Mouse (Mus musculus): ENCODE measurements around the gene Nufip2. TPM values are rescaled to one million over a fixed set of nuclear protein-coding genes. Genes with fewer than 3 reads are reported as not detected.
"Not testable (repeated sequence)": the region's sequence is repeated elsewhere in the genome, so short reads cannot be mapped to it uniquely, and the experiment has no call there.

The Nufip2 gene
- total and polyA plus RNA-seq, 3 experiments, result 24.7 to 56.1 (median 50.5) TPM

DNA sequence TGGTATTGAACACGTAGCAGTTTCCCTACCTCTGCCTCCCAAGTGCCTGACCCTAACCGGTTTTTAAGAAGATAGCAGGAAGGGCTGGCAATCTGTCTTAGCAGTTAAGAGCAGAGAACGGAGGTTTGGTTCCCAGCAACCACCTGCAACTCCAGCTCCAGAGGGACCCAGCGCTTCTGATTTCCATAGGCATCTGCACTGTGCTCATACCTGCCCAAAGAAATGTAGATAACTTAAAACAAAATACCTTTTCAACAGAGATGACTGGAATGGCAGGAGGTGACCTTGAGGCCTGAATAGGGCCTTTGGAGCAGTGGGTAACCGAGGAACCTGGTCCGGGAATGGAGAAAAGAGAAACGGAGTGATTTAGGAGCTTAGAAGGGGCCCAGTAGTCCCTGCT, 52.6 kb downstream of the Nufip2 start:
- no peak overlapping the region for H3K27ac ChIP-seq (ENCODE audit: control insufficient read depth, low read depth, low read length)
- H3K27me3 ChIP-seq (ENCODE audit: control insufficient read depth in 1 of 2, insufficient read depth in 2 of 2, low read length in 2 of 2), result peaks cover 1 to 2% of the 10 kb centered on the region in 2 experiments; a peak in 2 of 4 replicates
- no peak overlapping the region for H3K9ac ChIP-seq (ENCODE audit: control insufficient read depth, low read depth, low read length, poor library complexity, severe bottlenecking)
- no peak for DNase-seq (ENCODE audit: low read depth, low spot score)
- H3K4me3 ChIP-seq (ENCODE audit: control insufficient read depth in 1 of 2, insufficient read depth in 1 of 2, low read depth in 2 of 2, low read length in 2 of 2), result no peak overlapping the region
- no peaks in the 10 kb centered on the region for H3K79me2 ChIP-seq (ENCODE audit: control insufficient read depth, insufficient read depth, low read length, poor library complexity)
- H3K4me1 ChIP-seq (ENCODE audit: control insufficient read depth in 1 of 2, insufficient read depth in 2 of 2, low read length in 2 of 2), result no peaks in the 10 kb centered on the region
- TF ChIP-seq RAD21 (IDR thresholded peaks at IDR 0.05; ENCODE audit: low read depth, low read length) (no peak), USF2 (IDR thresholded peaks at IDR 0.05; ENCODE audit: borderline replicate concordance in 1 of 2, insufficient read depth in 1 of 2, low read depth in 1 of 2, low read length in 2 of 2) (no peak), CTCF (IDR thresholded peaks at IDR 0.05 in 2 of 3, conservative IDR thresholded peaks at IDR 0.05 in 1 of 3; ENCODE audit: control insufficient read depth in 1 of 3, insufficient read depth in 1 of 3, low read depth in 2 of 3, low read length in 3 of 3, poor library complexity in 1 of 3, severe bottlenecking in 1 of 3) (no peak), CHD2 (IDR thresholded peaks at IDR 0.05; ENCODE audit: low read length) (no peak), MYB (IDR thresholded peaks at IDR 0.05; ENCODE audit: low read depth, low read length) (no peak), MYC (IDR thresholded peaks at IDR 0.05; ENCODE audit: low read depth, low read length) (no peak)
- no peaks in the 10 kb centered on the region for H3K9me3 ChIP-seq (replicated peaks; ENCODE audit: insufficient read depth, low read length)
- no peaks in the 10 kb centered on the region for H3K36me3 ChIP-seq (ENCODE audit: control insufficient read depth in 1 of 2, insufficient read depth in 2 of 2, low read length in 2 of 2)

DNA sequence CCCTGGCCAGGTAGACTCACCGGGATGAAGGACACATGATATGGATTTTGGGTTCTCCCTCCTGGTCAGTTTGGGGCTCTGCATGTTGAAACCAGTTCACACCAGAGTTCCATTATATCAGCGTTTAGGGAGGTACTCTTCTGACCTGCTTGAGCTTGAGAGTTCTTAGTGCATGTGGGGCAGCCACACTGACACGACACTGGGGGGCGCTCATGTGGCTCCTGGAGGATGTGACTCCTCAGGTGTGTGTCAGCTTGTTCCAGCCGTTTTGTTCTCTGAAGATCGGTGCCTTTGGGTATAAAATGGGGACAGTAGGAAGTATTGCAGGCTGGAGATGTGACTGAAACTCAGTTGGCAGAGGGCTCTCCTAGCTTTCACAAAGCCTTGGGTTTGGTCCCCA, 58.0 kb downstream of the Nufip2 start:
- no peaks in the 10 kb centered on the region for H3K9me3 ChIP-seq (replicated peaks; ENCODE audit: insufficient read depth, low read length)
- 0 out of 4 replicates have a peak, but pooled peaks cover 0 to 7% of the 10 kb centered on the region in 2 experiments for H3K4me1 ChIP-seq (ENCODE audit: control insufficient read depth in 1 of 2, insufficient read depth in 2 of 2, low read length in 2 of 2)
- H3K27me3 ChIP-seq (ENCODE audit: control insufficient read depth in 1 of 2, insufficient read depth in 2 of 2, low read length in 2 of 2), result no peaks in the 10 kb centered on the region; a peak in 1 of 4 replicates
- H3K79me2 ChIP-seq (ENCODE audit: control insufficient read depth, insufficient read depth, low read length, poor library complexity), result no peaks in the 10 kb centered on the region
- no peak overlapping the region for H3K4me3 ChIP-seq (ENCODE audit: control insufficient read depth in 1 of 2, insufficient read depth in 1 of 2, low read depth in 2 of 2, low read length in 2 of 2)
- peak; percentile 49 for DNase-seq (ENCODE audit: low read depth, low spot score)
- TF ChIP-seq EP300 (IDR thresholded peaks at IDR 0.05; ENCODE audit: low read depth in 1 of 2, low read length in 2 of 2) (no peak), E2F4 (IDR thresholded peaks at IDR 0.05; ENCODE audit: borderline replicate concordance, low read depth, low read length) (no peak), SMC3 (IDR thresholded peaks at IDR 0.05; ENCODE audit: low read depth, low read length) (peak; percentile 79), ZC3H11A (IDR thresholded peaks at IDR 0.05; ENCODE audit: low read depth, low read length) (peak; percentile 43), CTCF (IDR thresholded peaks at IDR 0.05 in 2 of 3, conservative IDR thresholded peaks at IDR 0.05 in 1 of 3; ENCODE audit: control insufficient read depth in 1 of 3, insufficient read depth in 1 of 3, low read depth in 2 of 3, low read length in 3 of 3, poor library complexity in 1 of 3, severe bottlenecking in 1 of 3) (peak; percentile 66 to 81 (median 80)), RAD21 (IDR thresholded peaks at IDR 0.05; ENCODE audit: low read depth, low read length) (peak; percentile 53), MYB (IDR thresholded peaks at IDR 0.05; ENCODE audit: low read depth, low read length) (no peak), BHLHE40 (IDR thresholded peaks at IDR 0.05; ENCODE audit: borderline replicate concordance, low read depth, low read length) (no peak), TAL1 (IDR thresholded peaks at IDR 0.05; ENCODE audit: low read length) (no peak)
- H3K9ac ChIP-seq (ENCODE audit: control insufficient read depth, low read depth, low read length, poor library complexity, severe bottlenecking), result no peak overlapping the region
- no peaks in the 10 kb centered on the region for H3K36me3 ChIP-seq (ENCODE audit: control insufficient read depth in 1 of 2, insufficient read depth in 2 of 2, low read length in 2 of 2)
- H3K27ac ChIP-seq (ENCODE audit: control insufficient read depth, low read depth, low read length), result no peak overlapping the region

DNA sequence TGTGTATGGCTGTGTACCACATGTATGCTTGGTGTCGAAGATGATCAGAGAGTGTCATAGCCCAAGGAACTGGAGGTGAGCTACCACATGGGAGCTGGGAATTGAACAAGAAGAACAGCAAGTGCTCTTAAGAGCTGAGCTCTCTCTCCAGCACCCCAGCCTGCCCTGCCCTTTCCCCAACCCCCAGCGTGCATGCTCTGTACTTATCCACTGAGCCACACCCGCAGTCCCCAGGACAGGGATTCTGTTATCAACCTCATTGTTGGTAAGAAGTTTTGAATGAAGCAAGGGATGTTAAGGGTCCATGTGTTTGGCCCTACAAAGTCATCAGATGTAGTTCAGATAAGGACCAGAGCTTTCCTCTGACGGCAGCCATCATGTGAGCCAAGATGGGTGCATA, 60.7 kb downstream of the Nufip2 start:
- H3K27ac ChIP-seq (ENCODE audit: control insufficient read depth, low read depth, low read length), result no peak overlapping the region
- H3K9me3 ChIP-seq (replicated peaks; ENCODE audit: insufficient read depth, low read length), result no peaks in the 10 kb centered on the region
- H3K9ac ChIP-seq (ENCODE audit: control insufficient read depth, low read depth, low read length, poor library complexity, severe bottlenecking), result no peak overlapping the region
- no peaks in the 10 kb centered on the region for H3K36me3 ChIP-seq (ENCODE audit: control insufficient read depth in 1 of 2, insufficient read depth in 2 of 2, low read length in 2 of 2)
- no peaks in the 10 kb centered on the region for H3K79me2 ChIP-seq (ENCODE audit: control insufficient read depth, insufficient read depth, low read length, poor library complexity)
- H3K4me3 ChIP-seq (ENCODE audit: control insufficient read depth in 1 of 2, insufficient read depth in 1 of 2, low read depth in 2 of 2, low read length in 2 of 2), result no peak overlapping the region
- 0 out of 4 replicates have a peak, but pooled peaks cover 0 to 7% of the 10 kb centered on the region in 2 experiments for H3K4me1 ChIP-seq (ENCODE audit: control insufficient read depth in 1 of 2, insufficient read depth in 2 of 2, low read length in 2 of 2)
- TF ChIP-seq TBP (IDR thresholded peaks at IDR 0.05; ENCODE audit: low read depth, low read length) (no peak), POLR2AphosphoS2 (IDR thresholded peaks at IDR 0.05; ENCODE audit: low read length) (no peak), SMC3 (IDR thresholded peaks at IDR 0.05; ENCODE audit: low read depth, low read length) (no peak), TCF12 (IDR thresholded peaks at IDR 0.05; ENCODE audit: low read depth, low read length) (no peak), MAZ (IDR thresholded peaks at IDR 0.05; ENCODE audit: low read depth, low read length) (no peak), RCOR1 (IDR thresholded peaks at IDR 0.05; ENCODE audit: low read depth, low read length) (no peak), UBTF (IDR thresholded peaks at IDR 0.05; ENCODE audit: borderline replicate concordance, insufficient read depth, low read depth, low read length) (no peak), NELFE (IDR thresholded peaks at IDR 0.05; ENCODE audit: low read depth, low read length) (no peak), ZNF384 (IDR thresholded peaks at IDR 0.05; ENCODE audit: low read depth, low read length) (no peak), TAL1 (IDR thresholded peaks at IDR 0.05; ENCODE audit: low read length) (no peak)
- DNase-seq (ENCODE audit: low read depth, low spot score), result peak; percentile 52
- H3K27me3 ChIP-seq (ENCODE audit: control insufficient read depth in 1 of 2, insufficient read depth in 2 of 2, low read length in 2 of 2), result 0 out of 4 replicates have a peak, but pooled peaks cover 0 to 2% of the 10 kb centered on the region in 2 experiments

DNA sequence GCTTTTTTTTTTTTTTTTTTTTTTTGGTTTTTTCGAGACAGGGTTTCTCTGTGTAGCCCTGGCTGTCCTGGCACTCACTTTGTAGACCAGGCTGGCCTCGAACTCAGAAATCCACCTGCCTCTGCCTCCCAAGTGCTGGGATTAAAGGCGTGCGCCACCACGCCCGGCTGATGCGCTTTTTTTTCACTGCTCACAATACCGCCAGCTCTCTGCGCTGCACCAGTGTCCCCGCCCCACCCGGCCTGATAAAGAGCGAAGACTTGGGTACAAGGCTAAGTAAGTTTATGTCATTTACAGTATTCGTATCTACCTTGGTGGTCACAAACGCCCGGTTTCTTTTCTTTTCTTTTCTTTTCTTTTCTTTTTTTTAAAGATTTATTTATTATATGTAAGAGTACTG, 61.1 kb downstream of the Nufip2 start:
- H3K4me1 ChIP-seq (ENCODE audit: control insufficient read depth in 1 of 2, insufficient read depth in 2 of 2, low read length in 2 of 2); DNase-seq (ENCODE audit: low read depth, low spot score); H3K27me3 ChIP-seq (ENCODE audit: control insufficient read depth in 1 of 2, insufficient read depth in 2 of 2, low read length in 2 of 2): not testable (repeated sequence)

More for the DNA sequence above, 61.1 kb downstream of the Nufip2 start:
- not testable (repeated sequence) for H3K27ac ChIP-seq (ENCODE audit: control insufficient read depth, low read depth, low read length); H3K36me3 ChIP-seq (ENCODE audit: control insufficient read depth in 1 of 2, insufficient read depth in 2 of 2, low read length in 2 of 2); H3K79me2 ChIP-seq (ENCODE audit: control insufficient read depth, insufficient read depth, low read length, poor library complexity); H3K4me3 ChIP-seq (ENCODE audit: control insufficient read depth in 1 of 2, insufficient read depth in 1 of 2, low read depth in 2 of 2, low read length in 2 of 2); H3K9ac ChIP-seq (ENCODE audit: control insufficient read depth, low read depth, low read length, poor library complexity, severe bottlenecking); H3K9me3 ChIP-seq (replicated peaks; ENCODE audit: insufficient read depth, low read length)
